Mouse (Mus musculus): ENCODE results near the gene Scaf8. TPM values are rescaled to one million over a fixed set of nuclear protein-coding genes. Genes with fewer than 3 reads are reported as not detected.

Gene Scaf8
- polyA plus RNA-seq, 1 experiment from 2014 or later = 9.8 TPM

GRCm38 (mm10) chr17:3243672-3244071 lies 128.9 kb downstream of the Scaf8 start:
- Histone ChIP-seq H3K4me3 (ENCODE audit: low read depth, low read length) (no peak overlapping the region), H3K27ac (ENCODE audit: low read length) (no peak overlapping the region), H3K4me1 (ENCODE audit: insufficient read depth, low read depth, low read length) (no peaks in the 10 kb centered on the region), H3K9ac (replicated peaks; ENCODE audit: low read depth) (no peak overlapping the region), H3K9me3 (ENCODE audit: low read length) (no peaks in the 10 kb centered on the region), H3K27me3 (replicated peaks; ENCODE audit: insufficient read depth, low read length) (no peaks in the 10 kb centered on the region), H3K4me2 (replicated peaks; ENCODE audit: low read depth, low read length) (no peak overlapping the region), H3K36me3 (ENCODE audit: insufficient read depth, low read length) (no peaks in the 10 kb centered on the region)
- TF ChIP-seq CTCF (IDR thresholded peaks at IDR 0.05) = no peak
- DNase-seq (ENCODE audit: low spot score) (no peak), ATAC-seq (no peak)
- 90% methylated on average over 3 of the region's 3 CpGs for WGBS

- no peak overlapping the region for H3K4me2 ChIP-seq (replicated peaks; ENCODE audit: low read depth, low read length)
- H3K4me3 ChIP-seq (ENCODE audit: low read depth, low read length) = no peak overlapping the region
- H3K27ac ChIP-seq (ENCODE audit: low read length) = no peak overlapping the region
- 77% methylated on average over 8 of the region's 8 CpGs for WGBS
- DNase-seq (ENCODE audit: low spot score) (no peak), ATAC-seq (no peak)
- H3K9ac ChIP-seq (replicated peaks; ENCODE audit: low read depth) = no peak overlapping the region
- no peaks in the 10 kb centered on the region for H3K4me1 ChIP-seq (ENCODE audit: insufficient read depth, low read depth, low read length)
- H3K9me3 ChIP-seq (ENCODE audit: low read length) = no peaks in the 10 kb centered on the region
- TF ChIP-seq CTCF (IDR thresholded peaks at IDR 0.05) (no peak), EP300 (IDR thresholded peaks at IDR 0.05) (no peak)
- H3K36me3 ChIP-seq (ENCODE audit: insufficient read depth, low read length) = no peaks in the 10 kb centered on the region
- no peaks in the 10 kb centered on the region for H3K27me3 ChIP-seq (replicated peaks; ENCODE audit: insufficient read depth, low read length)
These were observed 130.3 kb downstream of the Scaf8 start for GRCm38 (mm10) chr17:3244881-3245739.

- Histone ChIP-seq H3K36me3 (ENCODE audit: insufficient read depth, low read length) (no peaks in the 10 kb centered on the region), H3K27ac (ENCODE audit: low read length) (no peak overlapping the region), H3K27me3 (replicated peaks; ENCODE audit: insufficient read depth, low read length) (no peaks in the 10 kb centered on the region), H3K4me3 (ENCODE audit: low read depth, low read length) (no peak overlapping the region), H3K9me3 (ENCODE audit: low read length) (no peaks in the 10 kb centered on the region), H3K4me1 (ENCODE audit: insufficient read depth, low read depth, low read length) (no peaks in the 10 kb centered on the region), H3K4me2 (replicated peaks; ENCODE audit: low read depth, low read length) (no peak overlapping the region), H3K9ac (replicated peaks; ENCODE audit: low read depth) (no peak overlapping the region)
- DNase-seq (ENCODE audit: low spot score) (no peak), ATAC-seq (0 out of 2 replicates have a peak, but pooled peaks have one; percentile 21)
- TF ChIP-seq EP300 (IDR thresholded peaks at IDR 0.05) (no peak), CTCF (IDR thresholded peaks at IDR 0.05) (no peak)
- 28% methylated on average over 7 of the region's 7 CpGs for WGBS
These were observed 132.0 kb downstream of the Scaf8 start for GRCm38 (mm10) chr17:3246665-3247370.

Other genes starting within 250 kb of the Scaf8 start
- 2.4 and 4.2 TPM in 2 replicates for gene Tiam2, start 211.6 kb downstream of the Scaf8 start, polyA plus RNA-seq (2015; fragmentation: Nextera tagmentation; extraction: Ambion mirVana)

All from lung, postnatal 0 days (tissue).